Mouse (Mus musculus) spleen, postnatal 14 days (tissue): ENCODE results near the gene Usp15.
A peak's percentile ranks its signal among the peaks of the same experiment; 100 is the strongest.

Source experiments
- DNase-seq, 2 experiments: peaks; one replicate each; pipeline ENCODE4 v3.0.0; 2021 to 2022; ENCODE audit warnings: low spot score in 2 of 2

Gene Usp15

GRCm38 (mm10) chr10:123108121-123108520 is 88.7 kb downstream of the Usp15 start:
- DNase-seq: no peak

- no peak for DNase-seq
These were observed 95.5 kb downstream of the Usp15 start for GRCm38 (mm10) chr10:123101303-123101702.

GRCm38 (mm10) chr10:123100584-123100983 is 96.2 kb downstream of the Usp15 start:
- DNase-seq: no peak

GRCm38 (mm10) chr10:123094504-123094903 is 102.3 kb downstream of the Usp15 start:
- no peak for DNase-seq

- DNase-seq: no peak
These were observed 104.2 kb downstream of the Usp15 start for GRCm38 (mm10) chr10:123092577-123092976.

GRCm38 (mm10) chr10:123091737-123092136 is 105.1 kb downstream of the Usp15 start:
- DNase-seq: peak in 1 of 2 experiments; percentile 26

- no peak for DNase-seq
These were observed 107.3 kb downstream of the Usp15 start for GRCm38 (mm10) chr10:123089425-123089930.

- DNase-seq: no peak
These were observed 109.9 kb downstream of the Usp15 start for GRCm38 (mm10) chr10:123086847-123087246.

- no peak for DNase-seq
These were observed 111.7 kb downstream of the Usp15 start for GRCm38 (mm10) chr10:123084900-123085641.

GRCm38 (mm10) chr10:123084307-123084706 is 112.5 kb downstream of the Usp15 start:
- no peak for DNase-seq

- peak; percentile 92 to 94 for DNase-seq
These were observed 120.4 kb downstream of the Usp15 start, which contains the start of gene Mon2 for GRCm38 (mm10) chr10:123076245-123077023. Gene Mon2 (minus strand): TSS chr10:123076505.

- DNase-seq: no peak
These were observed 121.0 kb downstream of the Usp15 start for GRCm38 (mm10) chr10:123075751-123076242.

- DNase-seq: no peak
These were observed 124.8 kb downstream of the Usp15 start for GRCm38 (mm10) chr10:123071997-123072396.

GRCm38 (mm10) chr10:123063021-123063420 is 133.8 kb downstream of the Usp15 start:
- no peak for DNase-seq

GRCm38 (mm10) chr10:123060831-123061230 is 136.0 kb downstream of the Usp15 start:
- no peak for DNase-seq

- DNase-seq: no peak
These were observed 139.7 kb downstream of the Usp15 start for GRCm38 (mm10) chr10:123057082-123057481.

GRCm38 (mm10) chr10:123056463-123056862 is 140.3 kb downstream of the Usp15 start:
- DNase-seq: no peak

- no peak for DNase-seq
These were observed 141.4 kb downstream of the Usp15 start for GRCm38 (mm10) chr10:123055205-123056000.
